Mouse (Mus musculus) megakaryocyte, embryonic 14.5 days (primary cell): ENCODE results near the gene Gpr21. TPM values are rescaled to one million over a fixed set of nuclear protein-coding genes. Genes with fewer than 3 reads are reported as not detected.

ENCODE experiments used
- H3K27me3 ChIP-seq: replicated peaks from 2 replicates; pipeline ENCODE3; 2012; ENCODE audit warnings: inconsistent platforms
- H3K36me3 ChIP-seq: replicated peaks from 2 replicates; pipeline ENCODE3; 2012; ENCODE audit warnings: low read length, inconsistent platforms, mixed read lengths
- H3K4me1 ChIP-seq: 2 replicates; pipeline ENCODE4 v1.6.1; 2012; ENCODE audit warnings: inconsistent platforms
- H3K4me3 ChIP-seq: replicated peaks from 2 replicates; pipeline ENCODE3; 2012; ENCODE audit warnings: moderate library complexity, mild to moderate bottlenecking, inconsistent platforms
- H3K9me3 ChIP-seq: 2 replicates; pipeline ENCODE4 v1.6.1; 2012; ENCODE audit warnings: inconsistent platforms
- FLI1 ChIP-seq: IDR thresholded peaks from 2 replicates; pipeline ENCODE4 v1.6.1; 2012; ENCODE audit warnings: low read length, inconsistent platforms, mixed read lengths
- GATA1 ChIP-seq: IDR thresholded peaks from 3 replicates; pipeline ENCODE4 v1.6.1; 2012; ENCODE audit warnings: mixed read lengths, low read length, inconsistent platforms, borderline replicate concordance
- polyA plus RNA-seq: library from polyadenylated mRNA; stranded (reverse); fragments of >175 nt; gene quantifications from 2 replicates; pipeline ENCODE4 v1.2.3, GENCODE M21; 2012; ENCODE audit warnings: low replicate concordance; ENCODE audit not compliant: insufficient read depth

The Gpr21 gene
- polyA plus RNA-seq, 1 experiment: not detected

DNA sequence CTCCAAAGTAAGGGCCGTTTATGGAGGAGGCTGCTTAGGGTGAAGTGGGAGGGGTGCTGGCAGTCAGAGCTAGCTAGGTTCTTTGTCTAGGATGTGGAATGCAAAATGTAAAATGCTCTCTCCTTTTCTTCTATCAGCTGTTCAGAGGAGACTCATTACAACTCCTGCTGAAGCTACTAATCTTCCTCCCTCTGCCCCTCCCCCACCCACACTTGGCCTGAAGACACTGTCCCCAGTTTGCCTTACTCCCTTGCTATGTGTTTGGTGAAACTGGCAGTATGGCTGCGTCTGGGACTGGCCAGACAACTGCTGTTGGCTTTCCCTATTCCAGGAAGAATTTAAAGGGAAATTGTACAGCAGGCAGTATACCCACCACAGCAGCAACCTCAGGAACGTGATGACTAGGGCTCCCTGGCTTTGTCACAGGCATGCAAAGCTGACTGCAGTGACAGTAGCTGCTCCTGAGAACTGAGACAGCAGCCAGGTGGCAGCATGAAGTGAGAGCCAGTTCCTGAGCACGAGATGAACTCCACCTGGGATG, 860 bp downstream of the Gpr21 start:
- Histone ChIP-seq H3K36me3 (peaks cover 52% of the 10 kb centered on the region), H3K27me3 (no peaks in the 10 kb centered on the region), H3K4me3 (no peak overlapping the region), H3K9me3 (no peaks in the 10 kb centered on the region), H3K4me1 (peaks cover 41% of the 10 kb centered on the region)
- TF ChIP-seq GATA1 (no peak), FLI1 (no peak)

DNA sequence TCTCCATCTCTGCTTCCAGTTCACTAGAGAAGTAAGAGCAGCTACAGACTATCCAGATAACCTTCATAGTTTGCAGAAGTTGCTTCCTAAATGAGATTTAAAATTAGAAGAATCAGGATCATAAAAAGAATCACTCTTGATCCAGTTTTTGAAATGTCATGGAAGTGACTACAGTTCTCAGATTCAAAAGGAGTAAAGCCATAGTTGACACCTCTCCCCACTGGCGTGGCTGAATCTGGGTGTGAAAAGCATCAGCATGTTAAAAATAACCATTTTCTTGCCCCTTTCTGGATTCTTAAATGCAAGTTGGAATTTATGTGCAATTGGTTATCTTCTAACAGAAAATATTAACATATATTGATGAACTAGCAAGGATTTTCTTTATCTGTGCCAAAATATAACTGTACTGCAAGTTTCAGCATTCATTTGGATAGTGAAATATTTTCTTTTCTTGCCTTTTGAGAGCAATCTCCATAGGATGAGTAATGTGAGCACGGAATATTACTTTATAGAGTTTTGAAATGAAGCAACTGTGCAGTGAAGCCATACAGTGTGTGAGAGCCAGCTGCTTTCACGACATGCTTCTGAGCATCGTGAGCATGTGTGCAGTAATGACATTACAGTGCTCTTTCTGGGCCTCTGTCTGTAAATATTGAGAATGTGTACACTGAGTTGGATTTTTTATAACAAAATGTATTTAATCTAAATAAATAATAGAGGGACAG, 2.6 kb downstream of the Gpr21 start:
- H3K36me3 ChIP-seq: peaks cover 55% of the 10 kb centered on the region
- no peak overlapping the region for H3K4me3 ChIP-seq
- H3K27me3 ChIP-seq: no peaks in the 10 kb centered on the region
- H3K9me3 ChIP-seq: no peaks in the 10 kb centered on the region
- TF ChIP-seq GATA1 (no peak), FLI1 (no peak)
- peaks cover 24% of the 10 kb centered on the region for H3K4me1 ChIP-seq

DNA sequence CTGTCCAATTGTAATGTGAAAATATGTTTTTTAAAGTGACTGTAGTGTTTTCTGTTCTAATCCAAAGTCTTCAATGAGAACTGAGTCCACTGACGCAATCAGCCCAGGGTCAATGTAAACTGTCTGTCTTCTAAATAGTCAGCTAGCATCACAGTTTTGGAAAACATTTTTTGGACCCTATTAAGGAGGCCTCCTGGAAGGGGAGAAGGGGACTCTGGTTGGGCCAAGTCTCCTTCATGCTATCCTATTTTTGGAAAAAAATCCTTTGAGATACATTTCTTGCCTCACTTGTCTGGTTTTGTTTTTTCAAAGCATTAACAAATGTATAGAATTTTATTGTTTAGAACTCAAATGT, 3.1 kb downstream of the Gpr21 start:
- Histone ChIP-seq H3K4me3 (no peak overlapping the region), H3K9me3 (no peaks in the 10 kb centered on the region), H3K27me3 (no peaks in the 10 kb centered on the region), H3K4me1 (peaks cover 24% of the 10 kb centered on the region), H3K36me3 (peaks cover 60% of the 10 kb centered on the region)
- no peak for TF ChIP-seq GATA1
- no peak for TF ChIP-seq FLI1

DNA sequence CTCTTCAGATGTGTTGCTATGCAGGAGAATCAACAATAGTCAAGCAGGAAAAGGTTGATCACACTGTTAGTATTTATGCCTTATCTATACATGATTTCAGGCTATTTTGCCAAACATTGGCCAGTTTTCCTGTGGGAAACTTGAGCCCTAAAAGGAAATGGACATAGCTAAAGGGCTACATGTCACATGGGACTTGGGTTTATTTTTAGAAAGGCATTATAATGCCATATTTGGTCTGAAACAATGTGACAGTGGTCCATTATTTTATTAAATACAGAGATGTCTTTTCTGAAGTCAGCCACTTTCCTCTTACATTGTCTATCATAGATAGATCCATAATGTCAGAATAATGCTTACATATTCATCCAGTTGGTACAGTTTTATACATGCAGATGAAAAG, 11.5 kb downstream of the Gpr21 start:
- Histone ChIP-seq H3K4me1 (peaks cover 49% of the 10 kb centered on the region), H3K36me3 (peaks cover 44% of the 10 kb centered on the region), H3K9me3 (no peaks in the 10 kb centered on the region), H3K27me3 (no peaks in the 10 kb centered on the region), H3K4me3 (no peak overlapping the region)
- TF ChIP-seq GATA1 (no peak), FLI1 (no peak)

DNA sequence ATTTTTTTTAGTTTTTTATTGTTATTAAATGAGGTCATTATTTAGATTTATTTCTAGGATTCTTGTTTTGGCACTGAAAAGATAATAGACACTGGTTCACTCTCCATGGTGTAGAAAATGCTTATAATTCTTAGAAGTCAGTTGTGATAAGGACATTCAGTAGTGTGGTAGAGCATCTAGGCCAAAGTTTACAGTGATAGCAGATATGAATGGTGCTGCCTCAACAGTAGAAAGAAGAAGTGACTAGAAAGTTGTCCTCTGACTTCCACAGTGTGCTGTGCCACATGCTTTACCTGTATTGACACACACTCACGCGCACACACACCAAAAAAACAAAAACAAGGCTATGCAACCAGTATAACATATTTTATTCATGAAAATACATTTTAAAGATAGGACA, 13.3 kb downstream of the Gpr21 start:
- Histone ChIP-seq H3K4me3 (no peak overlapping the region), H3K9me3 (no peaks in the 10 kb centered on the region), H3K4me1 (peaks cover 55% of the 10 kb centered on the region), H3K36me3 (peaks cover 45% of the 10 kb centered on the region), H3K27me3 (no peaks in the 10 kb centered on the region)
- no peak for TF ChIP-seq GATA1
- TF ChIP-seq FLI1: no peak

DNA sequence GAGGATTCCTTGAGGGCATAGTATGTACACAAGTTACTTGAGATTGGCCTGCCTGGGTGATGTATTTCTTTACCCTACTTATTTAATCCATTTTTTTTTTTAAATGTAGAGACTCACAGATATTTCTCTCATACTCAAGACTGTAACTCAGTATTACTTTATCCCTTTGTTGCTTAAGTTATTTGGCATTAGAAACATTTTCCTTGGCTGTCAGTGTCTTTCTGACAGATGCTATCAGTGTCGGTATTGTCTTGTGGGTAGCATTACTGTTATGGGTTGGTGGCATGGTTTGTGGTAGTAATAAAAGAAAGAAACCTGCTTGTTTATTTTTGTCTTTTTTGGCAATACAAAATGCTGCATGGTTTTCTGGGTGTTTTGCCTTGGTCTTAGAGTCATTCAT, 14.6 kb downstream of the Gpr21 start:
- Histone ChIP-seq H3K9me3 (no peaks in the 10 kb centered on the region), H3K4me3 (no peak overlapping the region), H3K27me3 (no peaks in the 10 kb centered on the region), H3K4me1 (peaks cover 55% of the 10 kb centered on the region), H3K36me3 (peaks cover 56% of the 10 kb centered on the region)
- TF ChIP-seq GATA1 (no peak), FLI1 (no peak)

DNA sequence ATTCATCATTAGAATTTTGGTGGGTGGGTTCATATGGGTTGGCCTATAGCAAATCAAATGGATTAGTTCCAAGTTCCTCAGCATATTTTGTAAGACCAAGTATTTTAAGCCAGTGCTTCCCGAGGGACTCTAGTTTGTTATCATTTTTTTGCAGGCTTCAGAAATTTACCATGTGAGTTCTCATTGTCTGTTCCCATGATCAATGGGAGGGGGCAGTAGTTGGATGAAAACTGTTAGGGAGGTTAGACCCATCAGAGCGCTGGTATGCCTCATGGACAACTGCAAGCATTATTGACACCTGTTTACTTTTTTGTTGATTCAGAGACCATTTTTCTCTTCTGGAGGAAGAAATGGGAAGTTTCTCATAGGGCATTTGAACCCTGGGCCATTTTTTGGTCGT, 15.5 kb downstream of the Gpr21 start:
- Histone ChIP-seq H3K9me3 (no peaks in the 10 kb centered on the region), H3K27me3 (no peaks in the 10 kb centered on the region), H3K4me3 (no peak overlapping the region), H3K36me3 (peaks cover 64% of the 10 kb centered on the region), H3K4me1 (peaks cover 52% of the 10 kb centered on the region)
- TF ChIP-seq GATA1: no peak
- no peak for TF ChIP-seq FLI1

DNA sequence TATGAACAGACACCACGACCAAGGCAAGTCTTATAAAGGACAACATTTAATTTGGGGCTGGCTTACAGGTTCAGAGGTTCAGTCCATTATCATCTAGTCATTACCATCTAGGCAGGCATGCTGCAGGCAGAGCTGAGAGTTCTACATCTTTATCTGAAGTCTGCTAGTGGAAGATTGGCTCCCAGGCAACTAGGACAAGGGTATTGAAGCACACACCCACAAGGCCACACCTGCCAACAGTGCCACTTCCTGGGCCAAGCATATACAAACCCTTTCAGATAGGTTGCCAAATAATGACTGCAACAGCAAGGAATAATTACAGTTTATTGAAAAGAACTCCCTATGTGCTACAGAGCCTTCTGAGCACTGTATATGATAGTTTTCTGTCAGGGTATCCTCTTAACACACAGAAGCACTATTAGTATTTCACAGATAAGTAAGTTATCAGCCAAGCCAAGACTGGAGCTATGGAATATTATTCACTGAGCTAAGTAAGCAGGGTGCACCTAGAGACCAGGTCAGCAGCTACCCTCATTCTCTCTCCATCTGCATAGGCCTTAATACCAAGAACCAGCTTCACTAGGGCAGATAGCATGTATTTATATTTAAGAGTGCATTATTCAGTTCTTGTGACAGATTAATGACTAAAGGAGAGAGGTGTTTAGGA, 33.3 kb downstream of the Gpr21 start:
- Histone ChIP-seq H3K4me3 (no peak overlapping the region), H3K4me1 (peaks cover 78% of the 10 kb centered on the region), H3K9me3 (peaks cover 11% of the 10 kb centered on the region), H3K27me3 (no peaks in the 10 kb centered on the region), H3K36me3 (peaks cover 89% of the 10 kb centered on the region)
- TF ChIP-seq FLI1: no peak
- no peak for TF ChIP-seq GATA1

DNA sequence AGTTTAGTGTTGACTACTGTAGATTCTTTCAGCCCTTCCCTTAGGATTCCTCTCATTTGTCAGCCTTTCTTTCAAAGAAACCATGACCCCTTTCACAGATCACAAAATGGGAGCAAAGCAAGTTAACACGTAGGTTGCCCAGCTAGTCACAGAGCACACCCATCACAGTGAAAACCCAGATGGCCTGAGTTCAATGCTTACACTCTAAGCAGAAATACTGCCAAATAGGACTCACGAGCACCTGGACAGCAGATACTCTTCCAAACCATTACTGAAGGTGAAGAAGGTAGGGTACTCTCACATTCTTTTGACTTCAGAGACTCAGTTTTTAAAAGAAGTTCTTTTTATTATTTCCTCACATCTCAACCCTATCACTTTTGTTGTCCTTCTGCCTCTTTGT, 40.2 kb downstream of the Gpr21 start:
- peaks cover 14% of the 10 kb centered on the region for H3K9me3 ChIP-seq
- H3K27me3 ChIP-seq: no peaks in the 10 kb centered on the region
- peaks cover 96% of the 10 kb centered on the region for H3K36me3 ChIP-seq
- peaks cover 37% of the 10 kb centered on the region for H3K4me1 ChIP-seq
- H3K4me3 ChIP-seq: no peak overlapping the region
- no peak for TF ChIP-seq GATA1
- TF ChIP-seq FLI1: no peak

DNA sequence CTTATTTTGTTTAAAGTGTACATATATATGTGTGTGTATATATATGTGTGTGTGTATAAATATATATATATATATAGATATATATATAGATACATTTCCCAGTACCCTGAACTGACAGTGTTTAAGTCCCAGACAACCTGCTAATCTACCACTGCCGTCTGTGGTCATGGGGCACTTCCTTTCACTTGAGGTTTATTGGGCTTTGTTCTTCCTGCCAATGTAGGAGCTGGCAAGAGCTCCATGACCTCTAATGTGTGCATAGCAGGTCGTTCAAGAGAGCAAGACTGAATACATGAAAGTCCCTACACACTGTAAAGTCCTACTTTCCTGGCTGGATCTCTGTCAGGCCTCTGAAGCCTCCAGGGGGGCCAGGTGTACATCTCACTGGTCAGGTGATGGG, 49.4 kb downstream of the Gpr21 start:
- H3K4me3 ChIP-seq: peak overlapping the region; percentile 21
- peaks cover 92% of the 10 kb centered on the region for H3K36me3 ChIP-seq
- H3K4me1 ChIP-seq: peaks cover 90% of the 10 kb centered on the region
- H3K9me3 ChIP-seq: no peaks in the 10 kb centered on the region
- no peaks in the 10 kb centered on the region for H3K27me3 ChIP-seq
- TF ChIP-seq FLI1: no peak
